Mouse (Mus musculus) Patski (cell line): ENCODE measurements around the gene Slc35e1. TPM values are rescaled to one million over a fixed set of nuclear protein-coding genes. Genes with fewer than 3 reads are reported as not detected.

Experiments used
- ATAC-seq: fragments of 100-300 bp; one replicate; pipeline ENCODE4 v1.8.0; 2021
- CTCF ChIA-PET: fragments of 350-600 bp; sonication (Branson Sonifier 250); formaldehyde crosslinking; loops from one replicate; lab custom pipeline; 2022; ENCODE audit warnings: inconsistent platforms; lab: Charles Lee
- POLR2A ChIA-PET: fragments of 350-600 bp; sonication (Branson Sonifier 250); formaldehyde crosslinking; loops from one replicate; lab custom pipeline; 2022; ENCODE audit warnings: antibody characterized with exemption, inconsistent platforms; lab: Charles Lee
- DNase-seq: peaks from one replicate; pipeline ENCODE4 v3.0.0-alpha.2; 2011; ENCODE audit warnings: low read depth, low spot score
- H3K27me3 ChIP-seq: fragments of 371-371 bp; one replicate; pipeline ENCODE4 v1.5.1; 2021
- CTCF ChIP-seq: fragments of 100-300 bp; IDR thresholded peaks from one replicate; pipeline ENCODE4 v1.5.1; 2021
- in situ Hi-C: fragments of 300-500 bp; cut with MboI; formaldehyde crosslinking; loops from 3 replicates; pipeline ENCODE4 v1.11.1; 2018; ENCODE audit warnings: low pct_unique_long_range_greater_than_20kb, mixed read lengths
- polyA plus RNA-seq: library from polyadenylated mRNA; unstranded; gene quantifications from one replicate; pipeline ENCODE4 v1.2.3, GENCODE M21; 2021

Gene Slc35e1
- polyA plus RNA-seq, 1 experiment from 2014 or later = 40.3 TPM

GRCm38 (mm10) chr8:72487014-72487413 lies 5.4 kb downstream of the Slc35e1 start:
- no peaks in the 10 kb centered on the region for H3K27me3 ChIP-seq
- in situ Hi-C loops = no loop called here
- POLR2A ChIA-PET = no interaction called here
- no peak for ATAC-seq
- DNase-seq = no peak
- CTCF ChIA-PET = no interaction called here
- no peak for TF ChIP-seq CTCF

- DNase-seq (no peak), ATAC-seq (no peak)
- in situ Hi-C loops = no loop called here
- ChIA-PET CTCF (interaction anchor here (0.9 to 1.3 kb wide), 4 partner anchors 10 to 63 kb away, joined by 3 to 4 read pairs (median 3); partner anchors contain the start of gene Cherp), POLR2A (interaction anchor here (0.5 kb wide), 1 partner anchor 1243 kb away, joined by 3 read pairs; no protein-coding TSS in a partner anchor)
- H3K27me3 ChIP-seq = no peaks in the 10 kb centered on the region
- no peak for TF ChIP-seq CTCF
Measured at GRCm38 (mm10) chr8:72485456-72486199, 6.8 kb downstream of the Slc35e1 start.

- DNase-seq (peak; percentile 91), ATAC-seq (peak; percentile 86)
- no peaks in the 10 kb centered on the region for H3K27me3 ChIP-seq
- TF ChIP-seq CTCF = no peak
- POLR2A ChIA-PET = interaction anchor here (0.6 to 1.3 kb wide), 7 partner anchors 17 to 228 kb away, joined by 3 to 6 read pairs (median 4); no protein-coding TSS in a partner anchor
- in situ Hi-C loops = no loop called here
- CTCF ChIA-PET = interaction anchor here (1.0 to 1.1 kb wide), 3 partner anchors 8 to 37 kb away, joined by 3 read pairs; no protein-coding TSS in a partner anchor
Measured at GRCm38 (mm10) chr8:72474826-72475546, 17.4 kb downstream of the Slc35e1 start, which contains the start of gene Cherp. Cherp (minus strand) TSS chr8:72475226.

- DNase-seq (no peak), ATAC-seq (no peak)
- no peaks in the 10 kb centered on the region for H3K27me3 ChIP-seq
- ChIA-PET CTCF (interaction anchor here (0.7 kb wide), 1 partner anchor 35 kb away, joined by 3 read pairs; no protein-coding TSS in a partner anchor), POLR2A (interaction anchor here (0.7 to 1.0 kb wide), 2 partner anchors 10 to 11 kb away, joined by 4 read pairs; no protein-coding TSS in a partner anchor)
- TF ChIP-seq CTCF = no peak
- in situ Hi-C loops = no loop called here
Measured at GRCm38 (mm10) chr8:72470684-72471083, 21.7 kb downstream of the Slc35e1 start.

- ChIA-PET CTCF (interaction anchor here (0.7 kb wide), 1 partner anchor 35 kb away, joined by 3 read pairs; no protein-coding TSS in a partner anchor), POLR2A (interaction anchor here (1.0 kb wide), 1 partner anchor 9 kb away, joined by 4 read pairs; no protein-coding TSS in a partner anchor)
- ATAC-seq (no peak), DNase-seq (no peak)
- H3K27me3 ChIP-seq = no peaks in the 10 kb centered on the region
- TF ChIP-seq CTCF = no peak
- in situ Hi-C loops = no loop called here
Measured at GRCm38 (mm10) chr8:72469984-72470383, 22.4 kb downstream of the Slc35e1 start.

GRCm38 (mm10) chr8:72469243-72469642 lies 23.2 kb downstream of the Slc35e1 start:
- ChIA-PET POLR2A (no interaction called here), CTCF (no interaction called here)
- DNase-seq = no peak
- TF ChIP-seq CTCF = no peak
- ATAC-seq = no peak
- H3K27me3 ChIP-seq = no peaks in the 10 kb centered on the region
- in situ Hi-C loops = no loop called here

- DNase-seq (no peak), ATAC-seq (no peak)
- in situ Hi-C loops = no loop called here
- CTCF ChIA-PET = no interaction called here
- TF ChIP-seq CTCF = no peak
- POLR2A ChIA-PET = no interaction called here
- no peaks in the 10 kb centered on the region for H3K27me3 ChIP-seq
Measured at GRCm38 (mm10) chr8:72464211-72464610, 28.2 kb downstream of the Slc35e1 start.

- ChIA-PET CTCF (interaction anchor here (1.5 kb wide), 1 partner anchor 19 kb away, joined by 3 read pairs; no protein-coding TSS in a partner anchor), POLR2A (interaction anchor here (0.8 to 1.2 kb wide), 2 partner anchors 10 to 11 kb away, joined by 4 read pairs; no protein-coding TSS in a partner anchor)
- ATAC-seq = no peak
Measured at GRCm38 (mm10) chr8:72459881-72460533, 32.4 kb downstream of the Slc35e1 start.

GRCm38 (mm10) chr8:72458457-72458856 lies 34.0 kb downstream of the Slc35e1 start:
- no peak for TF ChIP-seq CTCF
- ChIA-PET CTCF (interaction anchor here (1.0 to 1.1 kb wide), 2 partner anchors 34 to 70 kb away, joined by 3 read pairs; no protein-coding TSS in a partner anchor), POLR2A (interaction anchor here (1.5 kb wide), 1 partner anchor 16 kb away, joined by 5 read pairs; no protein-coding TSS in a partner anchor)
- ATAC-seq (no peak), DNase-seq (no peak)
- in situ Hi-C loops = no loop called here
- no peaks in the 10 kb centered on the region for H3K27me3 ChIP-seq

More at GRCm38 (mm10) chr8:72459881-72460533, 32.4 kb downstream of the Slc35e1 start:
- no peaks in the 10 kb centered on the region for H3K27me3 ChIP-seq
- in situ Hi-C loops = no loop called here
- no peak for DNase-seq
- no peak for TF ChIP-seq CTCF
